Mouse (Mus musculus): ENCODE results near the gene Khdc1b. TPM values are rescaled to one million over a fixed set of nuclear protein-coding genes. Genes with fewer than 3 reads are reported as not detected.
"Not testable (repeated sequence)": the region's sequence is repeated elsewhere in the genome, so short reads cannot be mapped to it uniquely, and the experiment has no call there.

Gene Khdc1b
- total RNA-seq, 1 experiment: not detected

DNA sequence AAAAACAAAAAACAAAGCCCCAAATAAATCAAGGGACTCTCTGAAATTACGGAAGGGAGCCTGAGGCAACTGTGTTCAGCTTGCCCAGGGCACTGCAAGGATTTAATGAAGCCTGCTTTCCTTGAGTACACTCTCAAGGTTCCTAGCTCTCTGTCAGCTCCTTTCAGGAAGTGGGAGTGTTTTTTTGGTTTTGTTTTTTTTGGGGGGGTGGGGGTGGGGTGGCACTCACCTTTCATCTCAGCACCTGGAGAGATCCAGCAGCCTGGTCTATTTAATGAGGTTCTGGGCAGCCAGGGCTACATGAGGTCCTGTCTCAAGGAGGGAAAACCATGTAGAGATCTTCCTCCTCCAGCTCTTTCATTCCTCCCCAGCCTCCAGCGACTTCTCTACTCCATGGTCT lies 34.0 kb upstream of the Khdc1b start, which contains the start of gene Khdc1a:
Gene Khdc1a (plus strand): TSS at position 301 of the 400 bp plus-strand sequence.
- Histone ChIP-seq H3K9me3 (ENCODE audit: control insufficient read depth, insufficient read depth, low read depth, low read length) (no peaks in the 10 kb centered on the region), H3K4me3 (ENCODE audit: insufficient read depth in 1 of 2, low read depth in 1 of 2, low read length in 2 of 2, poor library complexity in 1 of 2, severe bottlenecking in 1 of 2) (no peak within 1 kb of the TSS), H3K9ac (ENCODE audit: insufficient read depth, low read depth, low read length, poor library complexity, severe bottlenecking) (no peak within 1 kb of the TSS), H3K4me1 (ENCODE audit: control insufficient read depth in 2 of 2, insufficient read depth in 2 of 2, low read length in 2 of 2, poor library complexity in 1 of 2) (no peaks in the 10 kb centered on the region), H3K36me3 (ENCODE audit: control insufficient read depth, insufficient read depth, low read length, poor library complexity, severe bottlenecking) (no peaks in the 10 kb centered on the region), H3K27ac (ENCODE audit: insufficient read depth, low read depth, low read length, poor library complexity, severe bottlenecking) (no peak within 1 kb of the TSS)
- TF ChIP-seq ZC3H11A (IDR thresholded peaks at IDR 0.05; ENCODE audit: borderline replicate concordance, low read depth, low read length): no peak
- TF ChIP-seq HCFC1 (IDR thresholded peaks at IDR 0.05; ENCODE audit: borderline replicate concordance, insufficient read depth, low read length): no peak
- TF ChIP-seq ZNF384 (IDR thresholded peaks at IDR 0.05; ENCODE audit: low read depth, low read length): no peak
- no peak for TF ChIP-seq MAFK (IDR thresholded peaks at IDR 0.05; ENCODE audit: insufficient read depth, low read depth, low read length)
- no peak for TF ChIP-seq CHD2 (IDR thresholded peaks at IDR 0.05; ENCODE audit: low read depth, low read length)
- no peak for DNase-seq (ENCODE audit: low read depth, low spot score)
- in situ Hi-C loops (cut with MboI; ENCODE audit: low sequenced_read_pairs in 2 of 2, unreplicated experiment in 2 of 2): no loop called here

DNA sequence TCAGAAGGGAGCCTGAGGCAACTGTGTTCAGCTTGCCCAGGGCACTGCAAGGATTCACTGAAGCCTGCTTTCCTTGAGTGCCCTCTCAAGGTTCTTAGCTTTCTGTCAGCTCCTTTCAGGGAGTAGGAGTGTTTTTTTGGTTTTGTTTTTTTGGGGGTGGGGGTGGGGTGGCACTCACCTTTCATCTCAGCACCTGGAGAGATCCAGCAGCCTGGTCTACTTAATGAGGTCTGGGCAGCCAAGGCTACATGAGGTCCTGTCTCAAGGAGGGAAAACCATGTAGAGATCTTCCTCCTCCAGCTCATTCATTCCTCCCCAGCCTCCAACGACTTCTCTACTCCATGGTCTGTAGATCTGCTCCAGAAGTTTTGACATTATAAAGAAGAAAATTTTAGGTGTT lies 15.3 kb upstream of the Khdc1b start, which contains the start of gene Khdc1c:
Gene Khdc1c (plus strand): TSS at position 301 of the 400 bp plus-strand sequence.
- H3K4me1 ChIP-seq (ENCODE audit: control insufficient read depth in 2 of 2, insufficient read depth in 2 of 2, low read length in 2 of 2, poor library complexity in 1 of 2); H3K9me3 ChIP-seq (ENCODE audit: control insufficient read depth, insufficient read depth, low read depth, low read length); H3K27ac ChIP-seq (ENCODE audit: insufficient read depth, low read depth, low read length, poor library complexity, severe bottlenecking); H3K9ac ChIP-seq (ENCODE audit: insufficient read depth, low read depth, low read length, poor library complexity, severe bottlenecking); H3K4me3 ChIP-seq (ENCODE audit: insufficient read depth in 1 of 2, low read depth in 1 of 2, low read length in 2 of 2, poor library complexity in 1 of 2, severe bottlenecking in 1 of 2); in situ Hi-C loops (cut with MboI; ENCODE audit: low sequenced_read_pairs in 2 of 2, unreplicated experiment in 2 of 2); H3K36me3 ChIP-seq (ENCODE audit: control insufficient read depth, insufficient read depth, low read length, poor library complexity, severe bottlenecking); DNase-seq (ENCODE audit: low read depth, low spot score): not testable (repeated sequence)

DNA sequence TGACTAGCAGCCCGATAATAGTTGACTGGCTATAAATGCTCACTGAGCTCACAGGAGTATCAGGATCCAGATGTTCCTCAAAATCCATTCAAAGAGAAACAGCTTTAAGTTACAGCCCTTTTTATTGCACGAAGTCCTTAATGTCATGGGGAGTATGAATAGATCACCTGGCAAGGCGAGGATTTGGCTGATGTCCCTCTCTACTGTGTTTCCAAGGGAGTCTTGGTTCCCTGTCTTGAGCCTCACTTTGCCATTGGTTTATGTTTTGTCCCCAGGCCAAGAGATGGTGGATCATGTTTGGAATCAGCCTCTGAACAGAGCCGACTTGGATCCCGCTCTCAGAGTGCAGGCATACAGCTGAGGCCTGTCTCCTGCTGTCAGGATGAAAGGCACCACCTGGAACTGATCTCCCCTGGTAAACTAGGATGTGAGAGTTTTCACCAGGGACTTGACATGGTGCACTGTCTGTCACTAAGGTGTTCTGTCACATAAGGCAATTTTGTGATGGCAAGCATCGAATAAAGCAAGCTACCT lies 7.8 kb downstream of the Khdc1b start:
- Histone ChIP-seq H3K9me3 (ENCODE audit: control insufficient read depth, insufficient read depth, low read depth, low read length) (no peaks in the 10 kb centered on the region), H3K27ac (ENCODE audit: insufficient read depth, low read depth, low read length, poor library complexity, severe bottlenecking) (no peak overlapping the region), H3K4me1 (ENCODE audit: control insufficient read depth in 2 of 2, insufficient read depth in 2 of 2, low read length in 2 of 2, poor library complexity in 1 of 2) (no peaks in the 10 kb centered on the region), H3K9ac (ENCODE audit: insufficient read depth, low read depth, low read length, poor library complexity, severe bottlenecking) (no peak overlapping the region), H3K4me3 (ENCODE audit: insufficient read depth in 1 of 2, low read depth in 1 of 2, low read length in 2 of 2, poor library complexity in 1 of 2, severe bottlenecking in 1 of 2) (no peak overlapping the region), H3K36me3 (ENCODE audit: control insufficient read depth, insufficient read depth, low read length, poor library complexity, severe bottlenecking) (no peaks in the 10 kb centered on the region)
- DNase-seq (ENCODE audit: low read depth, low spot score): no peak
- TF ChIP-seq CHD2 (IDR thresholded peaks at IDR 0.05; ENCODE audit: low read depth, low read length): no peak
- TF ChIP-seq ZNF384 (IDR thresholded peaks at IDR 0.05; ENCODE audit: low read depth, low read length): no peak
- no peak for TF ChIP-seq HCFC1 (IDR thresholded peaks at IDR 0.05; ENCODE audit: borderline replicate concordance, insufficient read depth, low read length)
- no peak for TF ChIP-seq ZC3H11A (IDR thresholded peaks at IDR 0.05; ENCODE audit: borderline replicate concordance, low read depth, low read length)
- no peak for TF ChIP-seq MAFK (IDR thresholded peaks at IDR 0.05; ENCODE audit: insufficient read depth, low read depth, low read length)
- in situ Hi-C loops (cut with MboI; ENCODE audit: low sequenced_read_pairs in 2 of 2, unreplicated experiment in 2 of 2): no loop called here

- H3K36me3 ChIP-seq (ENCODE audit: control insufficient read depth, insufficient read depth, low read length, poor library complexity, severe bottlenecking): no peaks in the 10 kb centered on the region
- no peak overlapping the region for H3K4me3 ChIP-seq (ENCODE audit: insufficient read depth in 1 of 2, low read depth in 1 of 2, low read length in 2 of 2, poor library complexity in 1 of 2, severe bottlenecking in 1 of 2)
- DNase-seq (ENCODE audit: low read depth, low spot score): no peak
- no peak overlapping the region for H3K27ac ChIP-seq (ENCODE audit: insufficient read depth, low read depth, low read length, poor library complexity, severe bottlenecking)
- 0 out of 4 replicates have a peak, but pooled peaks cover 0 to 2% of the 10 kb centered on the region in 2 experiments for H3K4me1 ChIP-seq (ENCODE audit: control insufficient read depth in 2 of 2, insufficient read depth in 2 of 2, low read length in 2 of 2, poor library complexity in 1 of 2)
- no peak overlapping the region for H3K9ac ChIP-seq (ENCODE audit: insufficient read depth, low read depth, low read length, poor library complexity, severe bottlenecking)
- in situ Hi-C loops (cut with MboI; ENCODE audit: low sequenced_read_pairs in 2 of 2, unreplicated experiment in 2 of 2): no loop called here
- no peaks in the 10 kb centered on the region for H3K9me3 ChIP-seq (ENCODE audit: control insufficient read depth, insufficient read depth, low read depth, low read length)
- no peak for TF ChIP-seq CHD2 (IDR thresholded peaks at IDR 0.05; ENCODE audit: low read depth, low read length)
- TF ChIP-seq ZNF384 (IDR thresholded peaks at IDR 0.05; ENCODE audit: low read depth, low read length): no peak
- no peak for TF ChIP-seq HCFC1 (IDR thresholded peaks at IDR 0.05; ENCODE audit: borderline replicate concordance, insufficient read depth, low read length)
- TF ChIP-seq MAFK (IDR thresholded peaks at IDR 0.05; ENCODE audit: insufficient read depth, low read depth, low read length): no peak
- TF ChIP-seq ZC3H11A (IDR thresholded peaks at IDR 0.05; ENCODE audit: borderline replicate concordance, low read depth, low read length): no peak
Observed at GRCm38 (mm10) chr1:21402804-21403203, 19.4 kb downstream of the Khdc1b start.

- in situ Hi-C loops (cut with MboI; ENCODE audit: low sequenced_read_pairs in 2 of 2, unreplicated experiment in 2 of 2): no loop called here
- Histone ChIP-seq H3K4me1 (ENCODE audit: control insufficient read depth in 2 of 2, insufficient read depth in 2 of 2, low read length in 2 of 2, poor library complexity in 1 of 2) (0 out of 4 replicates have a peak, but pooled peaks cover 0 to 2% of the 10 kb centered on the region in 2 experiments), H3K36me3 (ENCODE audit: control insufficient read depth, insufficient read depth, low read length, poor library complexity, severe bottlenecking) (no peaks in the 10 kb centered on the region), H3K27ac (ENCODE audit: insufficient read depth, low read depth, low read length, poor library complexity, severe bottlenecking) (no peak overlapping the region), H3K9ac (ENCODE audit: insufficient read depth, low read depth, low read length, poor library complexity, severe bottlenecking) (no peak overlapping the region), H3K4me3 (ENCODE audit: insufficient read depth in 1 of 2, low read depth in 1 of 2, low read length in 2 of 2, poor library complexity in 1 of 2, severe bottlenecking in 1 of 2) (no peak overlapping the region), H3K9me3 (ENCODE audit: control insufficient read depth, insufficient read depth, low read depth, low read length) (no peaks in the 10 kb centered on the region)
- no peak for DNase-seq (ENCODE audit: low read depth, low spot score)
- TF ChIP-seq CHD2 (IDR thresholded peaks at IDR 0.05; ENCODE audit: low read depth, low read length) (no peak), ZNF384 (IDR thresholded peaks at IDR 0.05; ENCODE audit: low read depth, low read length) (no peak), MAFK (IDR thresholded peaks at IDR 0.05; ENCODE audit: insufficient read depth, low read depth, low read length) (no peak), HCFC1 (IDR thresholded peaks at IDR 0.05; ENCODE audit: borderline replicate concordance, insufficient read depth, low read length) (no peak), ZC3H11A (IDR thresholded peaks at IDR 0.05; ENCODE audit: borderline replicate concordance, low read depth, low read length) (no peak)
Observed at GRCm38 (mm10) chr1:21407266-21407665, 23.9 kb downstream of the Khdc1b start.

All from ES-E14 (cell line).